Mouse (Mus musculus): ENCODE data around the gene Tent5d. TPM values are rescaled to one million over a fixed set of nuclear protein-coding genes. Genes with fewer than 3 reads are reported as not detected.

The Tent5d gene
- not detected for total RNA-seq (2021)
- long read RNA-seq, experiment 1, partial matches to known transcripts = 0 of 1 reads
- long read RNA-seq, experiment 1, other reads (novel, unspliced or antisense) = 1 of 1 reads
- long read RNA-seq, experiment 2, partial matches to known transcripts = 0 of 3 reads
- long read RNA-seq, experiment 2, other reads (novel, unspliced or antisense) = 3 of 3 reads

GRCm38 (mm10) chrX:107792290-107792689 is at the start of gene Tent5d:
Gene Tent5d, plus strand, starts transcription at chrX:107792590.
- DNase-seq (ENCODE audit: low spot score in 2 of 2) = no peak

GRCm38 (mm10) chrX:107767896-107768295 is 24.5 kb upstream of the Tent5d start:
- DNase-seq (ENCODE audit: low spot score in 2 of 2) = no peak

- no peak for DNase-seq (ENCODE audit: low spot score in 2 of 2)
These were observed 2.3 kb upstream of the Tent5d start for GRCm38 (mm10) chrX:107790136-107790535.

GRCm38 (mm10) chrX:107790750-107791493 is 1.5 kb upstream of the Tent5d start:
- DNase-seq (ENCODE audit: low spot score in 2 of 2) = no peak

- no peak for DNase-seq (ENCODE audit: low spot score in 2 of 2)
These were observed 3.4 kb downstream of the Tent5d start for GRCm38 (mm10) chrX:107795785-107796184.

- DNase-seq (ENCODE audit: low spot score in 2 of 2) = no peak
These were observed 4.5 kb downstream of the Tent5d start for GRCm38 (mm10) chrX:107796919-107797318.

- DNase-seq (ENCODE audit: low spot score in 2 of 2) = no peak
These were observed 19.7 kb downstream of the Tent5d start for GRCm38 (mm10) chrX:107812120-107812519.

- peak in 1 of 2 experiments; percentile 6 for DNase-seq (ENCODE audit: low spot score in 2 of 2)
These were observed 23.3 kb downstream of the Tent5d start for GRCm38 (mm10) chrX:107815502-107816217.

- peak; percentile 75 to 88 for DNase-seq (ENCODE audit: low spot score in 2 of 2)
These were observed 23.8 kb downstream of the Tent5d start, which contains the start of gene 2610002M06Rik for GRCm38 (mm10) chrX:107816218-107816554. Gene 2610002M06Rik, minus strand, starts transcription at chrX:107816334.

GRCm38 (mm10) chrX:107816726-107817125 is 24.3 kb downstream of the Tent5d start:
- DNase-seq (ENCODE audit: low spot score in 2 of 2) = no peak

GRCm38 (mm10) chrX:107858165-107858564 is 65.8 kb downstream of the Tent5d start:
- DNase-seq (ENCODE audit: low spot score in 2 of 2) = no peak

Other genes with a start within 250 kb of the Tent5d start
- gene Tbx22, start 124.6 kb upstream of the Tent5d start, total RNA-seq (2021) = not detected
- gene 2610002M06Rik, start 23.7 kb downstream of the Tent5d start, total RNA-seq (2021) = 1 to 10 TPM; 6.4 to 7.0 TPM
- gene Gm732, start 155.9 kb downstream of the Tent5d start, total RNA-seq (2021) = not detected

All from gastrocnemius, postnatal 4 days (tissue).